Mouse (Mus musculus) forebrain, embryonic 12.5 days (tissue): ENCODE data around the gene Sctr. TPM values are rescaled to one million over a fixed set of nuclear protein-coding genes. Genes with fewer than 3 reads are reported as not detected.
A peak's percentile ranks its signal among the peaks of the same experiment; 100 is the strongest.

Source experiments
- ATAC-seq: fragments of 200-750 bp; cut with Nextera tagmentation; 2 replicates; pipeline ENCODE4 v1.8.0; 2017; ENCODE audit warnings: moderate TSS enrichment; ENCODE audit not compliant: low FRiP score
- H3K27ac ChIP-seq: fragments of 300-500 bp; sonication (generic); 2 replicates; pipeline ENCODE4 v1.5.1; 2016; ENCODE audit warnings: mild to moderate bottlenecking
- H3K27me3 ChIP-seq: fragments of 300-500 bp; sonication (generic); 2 replicates; pipeline ENCODE4 v1.6.1; 2016; ENCODE audit warnings: mild to moderate bottlenecking
- H3K36me3 ChIP-seq: fragments of 300-500 bp; sonication (generic); replicated peaks from 2 replicates; pipeline ENCODE4 v1.6.1; 2016; ENCODE audit warnings: mild to moderate bottlenecking
- H3K4me1 ChIP-seq: fragments of 300-500 bp; sonication (generic); 2 replicates; pipeline ENCODE4 v1.6.1; 2016
- H3K4me2 ChIP-seq: fragments of 300-500 bp; sonication (generic); 2 replicates; pipeline ENCODE4 v1.6.1; 2016; ENCODE audit warnings: mild to moderate bottlenecking, moderate library complexity
- H3K4me3 ChIP-seq: fragments of 300-500 bp; sonication (generic); replicated peaks from 2 replicates; pipeline ENCODE4 v1.5.1; 2016; ENCODE audit warnings: mild to moderate bottlenecking
- H3K9ac ChIP-seq: fragments of 300-500 bp; sonication (generic); 2 replicates; pipeline ENCODE4 v1.6.1; 2016; ENCODE audit warnings: mild to moderate bottlenecking
- H3K9me3 ChIP-seq: fragments of 300-500 bp; sonication (generic); 2 replicates; pipeline ENCODE4 v1.6.1; 2016
- WGBS: fragments of 180-500 bp; shearing (Covaris S2); methylation state at CpG from one replicate; pipeline ENCODE4 v1.1.7; 2016; 5-methylcytosine and 5-hydroxymethylcytosine counted together
- polyA plus RNA-seq: library from polyadenylated mRNA; unstranded; fragments of >200 nt; fragmentation: Nextera tagmentation; extraction: Ambion mirVana; gene quantifications from 2 replicates; pipeline ENCODE4 v1.2.1, GENCODE M21; 2016

Sctr gene
- polyA plus RNA-seq, 1 experiment from 2014 or later: 0.84 TPM

DNA sequence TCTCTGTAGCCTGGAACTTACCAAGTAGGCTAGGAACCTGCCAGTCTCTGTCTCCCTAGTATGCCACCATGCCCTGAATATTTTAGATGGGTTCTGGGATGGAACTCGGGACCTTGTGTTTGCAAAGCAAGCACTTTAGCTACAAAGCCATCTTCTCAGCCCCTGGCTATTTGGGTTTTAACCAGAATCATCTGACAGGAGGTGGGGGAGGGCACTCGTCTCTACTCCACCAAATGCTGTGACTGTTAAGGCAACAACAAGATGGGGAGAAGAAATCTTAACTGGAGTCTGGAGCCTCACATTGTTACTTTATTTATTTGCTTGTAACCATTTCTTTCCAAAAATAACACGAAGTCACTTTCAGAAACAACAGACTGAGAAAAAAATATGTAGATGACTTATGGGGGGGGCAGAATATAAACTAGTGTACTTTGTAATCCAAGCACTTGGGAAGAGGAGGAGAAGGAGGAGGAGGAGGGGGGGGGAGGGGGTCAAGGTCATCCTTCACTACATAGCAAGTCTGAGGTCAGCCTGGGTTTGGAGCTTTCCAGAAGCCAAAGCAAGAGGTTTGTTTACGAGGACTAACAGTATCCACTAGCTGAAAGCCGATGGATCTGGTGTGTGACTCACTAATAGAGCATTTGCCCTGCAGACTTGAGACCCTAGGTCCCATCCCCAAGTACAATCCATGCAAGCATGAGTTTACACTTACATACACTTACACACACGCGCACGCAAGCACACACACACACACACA lies 51.2 kb downstream of the Sctr start:
- Histone ChIP-seq H3K4me2 (no peak overlapping the region), H3K27me3 (no peaks in the 10 kb centered on the region), H3K4me1 (peaks cover 2% of the 10 kb centered on the region; the same call in 1 of the 2 replicates), H3K9me3 (peaks cover 4% of the 10 kb centered on the region; the same call in 1 of the 2 replicates), H3K27ac (no peak overlapping the region), H3K4me3 (no peak overlapping the region), H3K36me3 (no peaks in the 10 kb centered on the region), H3K9ac (no peak overlapping the region)
- 82% methylated on average over 8 of the region's 8 CpGs for WGBS
- no peak for ATAC-seq

DNA sequence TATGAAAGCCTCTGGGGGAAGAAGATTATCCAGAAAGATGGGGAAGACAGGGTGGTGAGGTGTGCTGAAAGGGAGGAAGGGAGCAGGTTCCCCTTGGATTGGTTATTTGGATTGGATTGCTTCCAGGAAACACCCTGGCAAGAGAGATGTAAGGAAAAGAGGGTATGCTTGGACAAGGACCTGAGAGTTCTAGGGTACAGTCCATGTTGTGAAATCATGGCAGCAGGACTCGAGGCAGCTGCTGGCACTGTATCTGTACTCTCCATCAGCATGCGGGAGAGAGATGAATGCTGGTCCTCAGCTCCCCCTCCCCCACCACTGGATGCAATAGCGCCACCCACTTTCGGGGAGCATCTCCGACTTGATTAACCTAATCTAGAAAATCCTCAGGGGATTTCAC lies 54.0 kb downstream of the Sctr start:
- no peak overlapping the region for H3K27ac ChIP-seq
- ATAC-seq: no peak
- no peaks in the 10 kb centered on the region for H3K4me1 ChIP-seq
- 76% methylated on average over 5 of the region's 5 CpGs for WGBS
- H3K4me2 ChIP-seq: no peak overlapping the region
- no peak overlapping the region for H3K4me3 ChIP-seq
- no peaks in the 10 kb centered on the region for H3K27me3 ChIP-seq
- H3K9ac ChIP-seq: no peak overlapping the region
- no peaks in the 10 kb centered on the region for H3K36me3 ChIP-seq
- H3K9me3 ChIP-seq: no peaks in the 10 kb centered on the region

DNA sequence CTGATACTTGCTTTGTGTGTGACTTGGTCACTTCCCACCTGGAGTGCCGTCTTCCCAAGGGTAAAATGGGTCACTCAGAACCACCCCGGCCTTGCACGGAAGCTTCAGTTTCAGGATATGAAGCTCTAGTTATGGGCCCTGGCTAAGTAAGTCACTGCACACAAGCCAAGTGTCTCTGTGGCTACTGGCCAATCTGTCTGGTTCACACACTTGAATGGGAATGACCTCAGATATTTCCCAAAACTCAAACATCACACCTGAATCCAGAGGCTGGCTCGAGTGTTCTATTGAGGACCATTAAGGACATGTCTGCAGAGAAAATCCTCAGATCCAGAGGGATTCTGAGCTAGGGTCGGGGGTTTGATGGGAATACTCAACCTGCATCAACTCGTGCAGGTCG lies 55.5 kb downstream of the Sctr start:
- 96% methylated on average over 7 of the region's 7 CpGs for WGBS

DNA sequence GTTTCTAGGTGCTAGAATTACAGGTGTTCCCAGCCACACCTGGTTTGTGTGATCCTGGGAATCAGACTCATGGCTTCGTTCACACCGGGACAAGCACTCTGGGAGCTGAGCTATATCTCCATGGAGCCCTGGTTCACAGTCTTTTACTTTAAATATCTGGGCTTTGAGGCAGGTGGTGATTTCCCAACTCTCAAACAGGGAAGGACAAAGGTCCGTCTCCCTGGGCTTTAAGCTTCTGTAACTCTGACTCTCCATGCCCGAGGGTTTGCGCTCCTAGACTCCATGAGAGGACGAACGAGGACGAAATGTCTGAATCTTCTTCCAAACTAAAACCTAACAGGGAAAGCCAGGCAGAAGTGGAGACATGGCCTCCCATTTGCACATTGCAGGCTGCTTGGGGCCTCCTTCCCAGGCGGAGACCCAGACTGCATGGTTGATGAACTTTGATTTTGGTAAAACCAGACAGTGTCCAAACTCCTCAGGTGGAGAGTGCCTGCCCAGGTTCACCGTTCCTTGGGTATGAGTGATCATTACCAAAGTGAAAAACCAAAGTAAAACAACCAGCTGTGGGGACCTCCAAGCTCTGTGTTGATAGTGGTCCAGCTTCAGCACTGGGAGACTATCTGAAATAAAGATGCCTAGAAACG lies 57.5 kb downstream of the Sctr start:
- Histone ChIP-seq H3K4me2 (no peak overlapping the region), H3K4me1 (no peaks in the 10 kb centered on the region), H3K36me3 (no peaks in the 10 kb centered on the region), H3K27me3 (no peaks in the 10 kb centered on the region), H3K4me3 (no peak overlapping the region), H3K9me3 (no peaks in the 10 kb centered on the region), H3K9ac (no peak overlapping the region), H3K27ac (no peak overlapping the region)
- 90% methylated on average over 11 of the region's 11 CpGs for WGBS
- no peak for ATAC-seq

More for the DNA sequence above, 55.5 kb downstream of the Sctr start:
- Histone ChIP-seq H3K36me3 (no peaks in the 10 kb centered on the region), H3K27ac (no peak overlapping the region), H3K4me1 (no peaks in the 10 kb centered on the region), H3K9ac (no peak overlapping the region), H3K4me3 (no peak overlapping the region), H3K4me2 (no peak overlapping the region), H3K27me3 (no peaks in the 10 kb centered on the region), H3K9me3 (no peaks in the 10 kb centered on the region)
- ATAC-seq: no peak

DNA sequence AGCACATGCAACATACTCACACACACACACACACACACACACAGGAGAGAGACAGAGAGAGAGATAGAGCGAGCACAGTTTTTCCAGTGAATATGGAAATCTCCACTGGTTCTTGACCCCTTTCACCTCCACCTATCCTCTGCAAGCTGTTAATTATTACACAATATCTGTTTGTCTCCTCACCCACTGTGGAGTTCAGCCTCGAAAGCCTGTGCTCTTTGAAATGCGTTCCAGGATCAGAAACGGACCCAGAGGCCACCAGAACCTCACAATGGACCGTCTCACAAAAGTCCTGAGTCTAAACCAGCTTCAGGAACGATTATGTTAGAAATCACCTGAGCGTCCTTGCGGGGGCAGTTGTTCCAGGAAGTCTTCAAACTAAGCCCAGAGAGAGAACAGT lies 59.5 kb downstream of the Sctr start:
- H3K9me3 ChIP-seq: no peaks in the 10 kb centered on the region
- no peak overlapping the region for H3K4me3 ChIP-seq
- 86% methylated on average over 8 of the region's 8 CpGs for WGBS
- no peak overlapping the region for H3K4me2 ChIP-seq
- H3K36me3 ChIP-seq: no peaks in the 10 kb centered on the region
- H3K9ac ChIP-seq: no peak overlapping the region
- H3K27ac ChIP-seq: no peak overlapping the region
- H3K27me3 ChIP-seq: 0 out of 2 replicates have a peak, but pooled peaks cover 2% of the 10 kb centered on the region
- no peaks in the 10 kb centered on the region for H3K4me1 ChIP-seq
- ATAC-seq: no peak

DNA sequence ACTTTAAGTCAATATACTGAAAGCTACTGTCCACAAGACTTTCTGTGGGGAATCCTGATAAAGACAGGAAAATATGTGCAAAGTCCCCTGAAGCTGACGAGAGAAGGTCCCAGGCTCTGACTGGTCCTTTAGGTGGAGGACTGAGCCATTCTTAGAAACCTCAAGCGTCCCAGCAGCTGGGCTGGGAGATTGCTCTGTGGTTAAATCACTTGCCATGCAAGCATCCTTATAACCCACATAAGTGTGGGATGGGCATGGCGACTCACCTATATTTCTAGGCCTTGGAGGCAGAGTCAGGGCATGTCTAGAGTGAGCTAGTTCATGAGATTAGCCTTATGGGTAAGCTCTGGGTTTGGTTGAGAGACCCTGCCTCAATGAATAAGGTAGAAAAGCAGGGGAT lies 59.9 kb downstream of the Sctr start:
- no peak overlapping the region for H3K4me2 ChIP-seq
- H3K9ac ChIP-seq: no peak overlapping the region
- peaks cover 7% of the 10 kb centered on the region for H3K27me3 ChIP-seq
- no peak overlapping the region for H3K4me3 ChIP-seq
- ATAC-seq: no peak
- H3K4me1 ChIP-seq: no peaks in the 10 kb centered on the region
- no peak overlapping the region for H3K27ac ChIP-seq
- 88% methylated on average over 3 of the region's 3 CpGs for WGBS
- H3K36me3 ChIP-seq: no peaks in the 10 kb centered on the region
- no peaks in the 10 kb centered on the region for H3K9me3 ChIP-seq

DNA sequence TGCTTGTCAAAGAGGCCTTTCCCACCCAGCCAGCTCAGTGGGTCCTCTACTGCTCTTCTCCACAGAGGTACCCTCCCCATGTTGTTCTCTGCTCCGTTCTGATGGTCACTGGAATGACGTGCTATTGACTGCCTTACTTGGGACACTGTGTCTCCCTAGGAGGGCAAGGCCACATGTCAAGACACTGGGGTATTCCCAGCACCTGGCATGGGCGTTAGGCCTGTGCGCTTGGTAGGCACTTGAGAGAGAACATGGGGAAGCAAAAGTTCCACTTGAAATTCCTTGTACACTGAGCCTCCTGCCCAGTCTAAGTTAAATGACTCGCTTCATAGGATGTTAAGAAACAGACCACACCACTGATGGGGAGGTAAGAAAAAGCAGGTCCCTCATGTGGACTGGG lies 62.4 kb downstream of the Sctr start:
- 82% methylated on average over 5 of the region's 5 CpGs for WGBS

DNA sequence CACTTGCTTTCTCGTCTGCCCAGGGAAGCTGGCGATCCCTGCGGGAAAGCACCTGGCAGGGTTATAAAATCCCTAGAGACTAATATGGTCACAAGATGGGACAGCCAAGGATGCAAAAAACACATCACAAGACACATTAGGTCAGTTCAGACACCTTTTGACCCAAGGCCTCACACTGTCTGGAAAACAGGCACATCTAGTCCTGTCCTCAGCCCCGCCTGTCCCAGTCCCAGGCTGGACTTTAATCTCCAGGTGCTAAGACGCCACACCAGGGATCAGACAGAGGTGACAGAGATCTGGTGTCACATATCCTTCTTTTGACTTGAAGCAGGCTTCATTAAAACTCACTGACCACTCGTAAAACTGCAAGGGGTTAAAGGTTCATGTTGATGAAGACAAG lies 63.5 kb downstream of the Sctr start:
- Histone ChIP-seq H3K4me3 (no peak overlapping the region), H3K4me1 (peaks cover 17% of the 10 kb centered on the region), H3K4me2 (no peak overlapping the region), H3K9me3 (no peaks in the 10 kb centered on the region), H3K9ac (no peak overlapping the region), H3K36me3 (no peaks in the 10 kb centered on the region), H3K27ac (no peak overlapping the region), H3K27me3 (peaks cover 41% of the 10 kb centered on the region)
- WGBS: 64% methylated on average over 6 of the region's 6 CpGs
- no peak for ATAC-seq

More for the DNA sequence above, 62.4 kb downstream of the Sctr start:
- Histone ChIP-seq H3K4me2 (no peak overlapping the region), H3K9ac (no peak overlapping the region), H3K9me3 (no peaks in the 10 kb centered on the region), H3K27me3 (peaks cover 31% of the 10 kb centered on the region), H3K27ac (no peak overlapping the region), H3K4me3 (no peak overlapping the region), H3K4me1 (peaks cover 15% of the 10 kb centered on the region), H3K36me3 (no peaks in the 10 kb centered on the region)
- ATAC-seq: no peak

DNA sequence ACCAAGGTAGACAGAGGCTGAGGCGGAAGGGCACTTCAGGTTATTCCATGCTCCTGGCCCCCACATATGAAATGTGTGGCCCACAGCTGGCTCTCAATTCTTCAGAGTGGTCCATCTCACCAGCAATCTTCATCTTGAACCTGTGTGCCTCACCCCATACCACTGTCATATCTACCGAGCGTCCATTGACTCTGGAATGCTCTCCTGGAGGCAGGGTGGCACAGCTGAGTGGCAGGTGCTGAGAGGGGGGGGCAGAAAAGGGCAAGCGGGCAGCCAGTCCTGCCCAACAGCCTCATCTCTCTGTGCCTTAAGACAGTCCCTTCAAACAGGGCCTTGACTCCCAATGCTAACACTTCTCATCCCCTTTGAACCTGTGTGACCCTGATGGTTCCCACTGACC lies 64.4 kb downstream of the Sctr start:
- H3K4me1 ChIP-seq: peaks cover 17% of the 10 kb centered on the region
- H3K27ac ChIP-seq: no peak overlapping the region
- no peaks in the 10 kb centered on the region for H3K9me3 ChIP-seq
- ATAC-seq: no peak
- no peak overlapping the region for H3K4me3 ChIP-seq
- no peak overlapping the region for H3K4me2 ChIP-seq
- 85% methylated on average over 4 of the region's 4 CpGs for WGBS
- no peak overlapping the region for H3K9ac ChIP-seq
- no peaks in the 10 kb centered on the region for H3K36me3 ChIP-seq
- peaks cover 48% of the 10 kb centered on the region for H3K27me3 ChIP-seq

DNA sequence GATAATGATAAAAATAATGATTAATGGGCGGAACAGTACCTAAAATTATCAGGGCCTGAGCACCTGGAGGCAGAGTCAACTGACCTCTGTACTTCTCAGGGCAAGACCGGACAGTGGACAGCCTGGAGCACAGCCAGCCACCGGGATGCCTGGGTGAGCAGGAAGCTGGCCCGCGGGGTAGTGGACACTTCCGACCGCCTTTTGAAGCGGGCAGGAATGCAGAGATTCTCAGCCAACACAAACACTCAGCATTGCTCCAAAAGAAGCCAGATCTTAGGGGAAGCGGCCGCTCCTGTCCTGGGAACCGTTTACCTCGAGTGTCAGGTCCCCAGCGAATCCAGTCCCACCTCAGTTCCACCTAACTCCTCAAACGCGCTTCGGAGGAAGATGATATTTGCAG lies 66.2 kb downstream of the Sctr start:
- Histone ChIP-seq H3K4me3 (peak overlapping the region; percentile 42), H3K4me1 (peaks cover 21% of the 10 kb centered on the region), H3K4me2 (peak overlapping the region; percentile 77), H3K36me3 (no peaks in the 10 kb centered on the region), H3K9me3 (no peaks in the 10 kb centered on the region), H3K27me3 (peaks cover 50% of the 10 kb centered on the region), H3K9ac (peak overlapping the region; percentile 49; the same call in 1 of the 2 replicates), H3K27ac (no peak overlapping the region)
- WGBS: 19% methylated on average over 16 of the region's 16 CpGs
- ATAC-seq: no peak

DNA sequence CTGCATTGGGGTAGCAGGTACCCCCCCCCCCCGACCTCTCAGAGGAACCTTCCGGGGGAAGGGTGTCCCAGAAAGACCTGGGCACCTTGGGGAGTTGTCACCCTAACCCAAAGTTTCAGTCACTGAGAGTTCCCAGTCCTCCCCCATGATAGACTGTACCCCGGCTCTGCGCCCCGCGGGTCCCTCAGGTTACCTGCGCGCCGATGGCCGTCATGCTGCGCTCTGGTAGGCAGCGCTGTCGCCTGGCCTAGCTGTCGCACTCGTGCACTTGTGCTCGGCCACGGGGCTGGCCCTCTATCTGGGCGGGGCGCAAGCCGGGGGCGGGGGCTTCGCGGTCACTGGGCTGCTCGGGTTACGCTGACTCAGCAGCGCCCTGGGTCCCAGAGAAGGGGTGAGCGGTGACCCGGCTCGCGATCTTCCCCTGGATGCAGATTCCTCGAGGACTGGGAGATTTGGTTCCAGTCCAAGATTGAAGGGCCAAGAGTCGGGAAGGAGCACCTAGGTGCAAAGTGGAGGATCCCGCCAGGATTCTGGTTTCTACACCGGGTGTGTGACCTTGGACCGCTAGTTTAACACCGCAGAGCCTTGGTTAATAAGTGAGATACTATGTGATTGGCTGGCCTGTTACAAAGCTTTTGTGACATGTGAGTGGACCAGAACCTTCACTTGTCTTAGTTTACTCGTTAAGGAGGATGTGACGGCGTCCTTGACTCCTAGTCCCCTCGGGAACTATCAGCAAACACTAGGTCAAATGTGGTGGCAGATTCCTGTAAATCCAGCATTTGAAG lies 67.0 kb downstream of the Sctr start, which contains the start of gene Tmem37:
Tmem37 (minus strand) TSS at position 556 of the 788 bp plus-strand sequence.
- WGBS: 2% methylated on average over 40 of the region's 40 CpGs
- peak within 1 kb of the TSS; percentile 49 for H3K9ac ChIP-seq
- H3K27me3 ChIP-seq: peaks cover 50% of the 10 kb centered on the region
- ATAC-seq: peak; percentile 75
- H3K4me1 ChIP-seq: peaks cover 23% of the 10 kb centered on the region
- H3K27ac ChIP-seq: no peak within 1 kb of the TSS
- H3K36me3 ChIP-seq: no peaks in the 10 kb centered on the region
- H3K4me3 ChIP-seq: peak within 1 kb of the TSS; percentile 42
- peak within 1 kb of the TSS; percentile 77 for H3K4me2 ChIP-seq
- no peaks in the 10 kb centered on the region for H3K9me3 ChIP-seq

DNA sequence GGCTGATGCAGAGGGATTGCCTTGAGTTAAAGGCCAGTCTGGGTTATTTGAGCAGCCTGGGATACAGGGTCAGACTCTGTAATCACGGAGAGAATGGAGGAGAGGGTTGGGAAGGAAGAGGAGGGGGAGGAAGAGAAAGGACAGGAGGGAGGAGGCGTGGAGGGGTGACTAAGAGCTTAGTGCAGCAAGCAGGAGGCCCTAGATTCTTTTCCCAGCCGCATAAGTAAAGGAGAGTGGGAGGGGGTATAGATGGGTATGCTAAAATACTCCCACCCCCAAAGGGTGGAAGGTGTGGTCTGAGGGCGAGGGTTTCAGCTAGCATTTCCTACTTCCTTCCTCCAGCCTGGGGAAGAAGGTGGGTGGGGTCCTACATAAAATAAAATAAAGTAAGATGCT lies 67.6 kb downstream of the Sctr start:
- 17% methylated on average over 4 of the region's 4 CpGs for WGBS
- no peak overlapping the region for H3K9ac ChIP-seq
- no peak for ATAC-seq
- peaks cover 23% of the 10 kb centered on the region for H3K4me1 ChIP-seq
- H3K4me2 ChIP-seq: peak overlapping the region; percentile 77; the same call in 1 of the 2 replicates
- H3K27me3 ChIP-seq: peaks cover 50% of the 10 kb centered on the region
- H3K9me3 ChIP-seq: no peaks in the 10 kb centered on the region
- H3K4me3 ChIP-seq: peak overlapping the region; percentile 42
- no peaks in the 10 kb centered on the region for H3K36me3 ChIP-seq
- no peak overlapping the region for H3K27ac ChIP-seq
